Mouse (Mus musculus) forebrain, postnatal 0 days (tissue): ENCODE data around the gene Asnsd1. TPM values are rescaled to one million over a fixed set of nuclear protein-coding genes. Genes with fewer than 3 reads are reported as not detected.

ENCODE experiments used
- ATAC-seq: fragments of 200-750 bp; cut with Nextera tagmentation; 2 replicates; pipeline ENCODE4 v1.8.0; 2017; ENCODE audit warnings: mild to moderate bottlenecking, moderate library complexity
- DNase-seq: peaks from one replicate; pipeline ENCODE4 v3.0.0-alpha.2; 2015
- H3K27ac ChIP-seq: fragments of 300-500 bp; sonication (generic); 2 replicates; pipeline ENCODE4 v1.5.1; 2014; ENCODE audit warnings: low read depth, mild to moderate bottlenecking, antibody characterized with exemption, low read length, moderate library complexity, mixed read lengths
- H3K27me3 ChIP-seq: fragments of 300-500 bp; sonication (generic); 2 replicates; pipeline ENCODE4 v1.6.1; 2014; ENCODE audit warnings: mild to moderate bottlenecking, low read length, mixed read lengths; ENCODE audit not compliant: insufficient read depth
- H3K36me3 ChIP-seq: fragments of 300-500 bp; sonication (generic); 2 replicates; pipeline ENCODE4 v1.6.1; 2014; ENCODE audit warnings: mild to moderate bottlenecking, moderate library complexity; ENCODE audit not compliant: insufficient read depth
- H3K4me1 ChIP-seq: fragments of 300-500 bp; sonication (generic); 2 replicates; pipeline ENCODE4 v1.6.1; 2014; ENCODE audit warnings: antibody characterized with exemption; ENCODE audit not compliant: insufficient read depth
- H3K4me2 ChIP-seq: fragments of 300-500 bp; sonication (generic); 2 replicates; pipeline ENCODE4 v1.6.1; 2014; ENCODE audit warnings: low read depth, mild to moderate bottlenecking, moderate library complexity
- H3K4me3 ChIP-seq: fragments of 300-500 bp; sonication (generic); 2 replicates; pipeline ENCODE4 v1.5.1; 2014; ENCODE audit warnings: low read depth, low read length, mixed read lengths
- H3K9ac ChIP-seq: fragments of 300-500 bp; sonication (generic); 2 replicates; pipeline ENCODE4 v1.6.1; 2014; ENCODE audit warnings: mild to moderate bottlenecking
- H3K9me3 ChIP-seq: fragments of 300-500 bp; sonication (generic); 2 replicates; pipeline ENCODE4 v1.6.1; 2016; ENCODE audit warnings: low read length
- CTCF ChIP-seq: sonication (generic); IDR thresholded peaks from 2 replicates; pipeline ENCODE4 v1.5.1; 2016; ENCODE audit warnings: antibody characterized with exemption, control low read depth, low read depth
- WGBS: fragments of 180-500 bp; shearing (Covaris S2); extraction: QIAGEN DNeasy Blood & Tissue Kit; methylation state at CpG from one replicate; pipeline ENCODE4 v1.1.7; 2014; 5-methylcytosine and 5-hydroxymethylcytosine counted together
- polyA plus RNA-seq: library from polyadenylated mRNA; unstranded; fragments of >200 nt; fragmentation: Nextera tagmentation; extraction: Ambion mirVana; gene quantifications from 2 replicates; pipeline ENCODE4 v1.2.1, GENCODE M21; 2015
- total RNA-seq: library from RNA; depleted of rRNA; stranded (reverse); fragments of >200 nt; gene quantifications from 2 replicates; pipeline ENCODE4 v1.2.3, GENCODE M21; 2014; rRNA removed

Gene Asnsd1
- total and polyA plus RNA-seq, 2 experiments from 2014 or later = 43.8 to 50.9 TPM

GRCm38 (mm10) chr1:53323254-53323653, 29.3 kb downstream of the Asnsd1 start:
- no peaks in the 10 kb centered on the region for H3K9me3 ChIP-seq
- no peaks in the 10 kb centered on the region for H3K4me1 ChIP-seq
- ATAC-seq (no peak), DNase-seq (no peak)
- H3K4me2 ChIP-seq = no peak overlapping the region
- H3K27ac ChIP-seq = no peak overlapping the region
- TF ChIP-seq CTCF = no peak
- 92% methylated on average over 5 of the region's 5 CpGs for WGBS
- 0 out of 2 replicates have a peak, but pooled peaks cover 4% of the 10 kb centered on the region for H3K36me3 ChIP-seq
- no peaks in the 10 kb centered on the region for H3K27me3 ChIP-seq
- H3K4me3 ChIP-seq = no peak overlapping the region
- H3K9ac ChIP-seq = no peak overlapping the region

GRCm38 (mm10) chr1:53321662-53322344, 30.7 kb downstream of the Asnsd1 start:
- H3K27ac ChIP-seq = no peak overlapping the region
- no peak overlapping the region for H3K9ac ChIP-seq
- TF ChIP-seq CTCF = no peak
- no peak overlapping the region for H3K4me2 ChIP-seq
- 97% methylated on average over 4 of the region's 4 CpGs for whole genome bisulfite sequencing
- no peak overlapping the region for H3K4me3 ChIP-seq
- ATAC-seq = no peak
- H3K4me1 ChIP-seq = no peaks in the 10 kb centered on the region
- H3K9me3 ChIP-seq = no peaks in the 10 kb centered on the region
- H3K36me3 ChIP-seq = peaks cover 11% of the 10 kb centered on the region; the same call in 1 of the 2 replicates
- no peak for DNase-seq
- H3K27me3 ChIP-seq = no peaks in the 10 kb centered on the region

GRCm38 (mm10) chr1:53312989-53313967, 39.3 kb downstream of the Asnsd1 start, which contains the start of gene Osgepl1:
Gene Osgepl1, plus strand, starts transcription at chr1:53313624.
- Histone ChIP-seq H3K4me2 (peak within 1 kb of the TSS; percentile 62), H3K4me1 (0 out of 2 replicates have a peak, but pooled peaks cover 6% of the 10 kb centered on the region), H3K27ac (peak within 1 kb of the TSS; percentile 78), H3K4me3 (peak within 1 kb of the TSS; percentile 72), H3K9ac (peak within 1 kb of the TSS; percentile 70), H3K36me3 (peaks cover 6% of the 10 kb centered on the region; the same call in 1 of the 2 replicates), H3K9me3 (no peaks in the 10 kb centered on the region), H3K27me3 (no peaks in the 10 kb centered on the region)
- 2% methylated on average over 27 of the region's 27 CpGs for WGBS
- DNase-seq (peak; percentile 93), ATAC-seq (peak; percentile 99)
- TF ChIP-seq CTCF = peak; percentile 56

- H3K4me3 ChIP-seq = no peak overlapping the region
- H3K9ac ChIP-seq = no peak overlapping the region
- H3K27me3 ChIP-seq = no peaks in the 10 kb centered on the region
- no peak overlapping the region for H3K27ac ChIP-seq
- ATAC-seq (no peak), DNase-seq (no peak)
- 84% methylated on average over 4 of the region's 4 CpGs for WGBS
- H3K4me1 ChIP-seq = no peaks in the 10 kb centered on the region; the same call in 1 of the 2 replicates
- no peaks in the 10 kb centered on the region for H3K9me3 ChIP-seq
- no peak overlapping the region for H3K4me2 ChIP-seq
- H3K36me3 ChIP-seq = no peaks in the 10 kb centered on the region
- no peak for TF ChIP-seq CTCF
These were observed 52.0 kb downstream of the Asnsd1 start for GRCm38 (mm10) chr1:53300506-53300905.

GRCm38 (mm10) chr1:53296581-53297383, 55.8 kb downstream of the Asnsd1 start, which contains the start of the genes Pms1, Ormdl1 and Gm28778:
Gene Pms1, minus strand, starts transcription at chr1:53297018.
Gene Ormdl1, plus strand, starts transcription at chr1:53297095.
Gene Gm28778, plus strand, starts transcription at chr1:53297111.
- DNase-seq (peak; percentile 97), ATAC-seq (peak; percentile 99)
- no peaks in the 10 kb centered on the region for H3K9me3 ChIP-seq
- H3K27ac ChIP-seq = peak within 1 kb of the TSS; percentile 66
- TF ChIP-seq CTCF = peak; percentile 33; the same call in 1 of the 2 replicates
- peak within 1 kb of the TSS; percentile 69 for H3K9ac ChIP-seq
- WGBS = 1% methylated on average over 66 of the region's 66 CpGs
- peak within 1 kb of the TSS; percentile 91 for H3K4me3 ChIP-seq
- no peaks in the 10 kb centered on the region for H3K27me3 ChIP-seq
- H3K4me1 ChIP-seq = no peaks in the 10 kb centered on the region; the same call in 1 of the 2 replicates
- no peaks in the 10 kb centered on the region for H3K36me3 ChIP-seq
- peak within 1 kb of the TSS; percentile 69 for H3K4me2 ChIP-seq

Other genes starting within 250 kb of the Asnsd1 start
- gene 1700019A02Rik, start 165.1 kb downstream of the Asnsd1 start, total RNA-seq = not detected in 2 replicates
- gene 1700019A02Rik, start 165.1 kb downstream of the Asnsd1 start, polyA plus RNA-seq = not detected in 2 replicates
- gene Pms1, start 55.7 kb downstream of the Asnsd1 start, total RNA-seq = 8.2 and 13.2 TPM in 2 replicates
- gene Pms1, start 55.7 kb downstream of the Asnsd1 start, polyA plus RNA-seq = 4.3 and 5.8 TPM in 2 replicates
- 34.2 and 42.3 TPM in 2 replicates for gene Ormdl1, start 55.7 kb downstream of the Asnsd1 start, total RNA-seq
- gene Ormdl1, start 55.7 kb downstream of the Asnsd1 start, polyA plus RNA-seq = 33.8 and 38.1 TPM in 2 replicates
- not detected in 2 replicates for gene Gm28778, start 55.6 kb downstream of the Asnsd1 start, total RNA-seq
- not detected in 2 replicates for gene Gm28778, start 55.6 kb downstream of the Asnsd1 start, polyA plus RNA-seq
- 13.5 and 17.2 TPM in 2 replicates for gene Osgepl1, start 39.1 kb downstream of the Asnsd1 start, total RNA-seq
- 18.6 and 21.4 TPM in 2 replicates for gene Osgepl1, start 39.1 kb downstream of the Asnsd1 start, polyA plus RNA-seq
- not detected in 2 replicates for gene Asdurf, start 133 bp downstream of the Asnsd1 start, total RNA-seq
- 5.9 and 14.1 TPM in 2 replicates for gene Asdurf, start 133 bp downstream of the Asnsd1 start, polyA plus RNA-seq
- 1.00 and 1.5 TPM in 2 replicates for gene Gm28551, start 85 bp downstream of the Asnsd1 start, total RNA-seq
- 1.5 and 2.1 TPM in 2 replicates for gene Gm28551, start 85 bp downstream of the Asnsd1 start, polyA plus RNA-seq